Mouse (Mus musculus) forebrain, embryonic 12.5 days (tissue): ENCODE measurements around the gene Polr2l. TPM values are rescaled to one million over a fixed set of nuclear protein-coding genes. Genes with fewer than 3 reads are reported as not detected.

Experiments used
- polyA plus RNA-seq: library from polyadenylated mRNA; unstranded; fragments of >200 nt; fragmentation: Nextera tagmentation; extraction: Ambion mirVana; gene quantifications from 2 replicates; pipeline ENCODE4 v1.2.1, GENCODE M21; 2016

Gene Polr2l
- polyA plus RNA-seq, 1 experiment from 2014 or later, result 78.4 TPM

Other genes with a start within 250 kb of the Polr2l start
- gene Phrf1, start 246.3 kb downstream of the Polr2l start, polyA plus RNA-seq, result 106 and 107 TPM in 2 replicates
- 0.69 and 0.83 TPM in 2 replicates for gene Irf7, start 208.7 kb downstream of the Polr2l start, polyA plus RNA-seq
- not detected in 2 replicates for gene Cdhr5, start 198.3 kb downstream of the Polr2l start, polyA plus RNA-seq
- 0.70 TPM in 1 of 2 replicates, not detected in the other for gene Sct, start 196.0 kb downstream of the Polr2l start, polyA plus RNA-seq
- 0.38 and 0.60 TPM in 2 replicates for gene Drd4, start 183.1 kb downstream of the Polr2l start, polyA plus RNA-seq
- gene Deaf1, start 147.4 kb downstream of the Polr2l start, polyA plus RNA-seq, result 74.0 and 78.4 TPM in 2 replicates
- gene Tmem80, start 147.4 kb downstream of the Polr2l start, polyA plus RNA-seq, result 59.9 and 63.6 TPM in 2 replicates
- 1.2 and 1.7 TPM in 2 replicates for gene Eps8l2, start 136.3 kb downstream of the Polr2l start, polyA plus RNA-seq
- 397 and 407 TPM in 2 replicates for gene Taldo1, start 82.9 kb downstream of the Polr2l start, polyA plus RNA-seq
- 47.0 and 50.0 TPM in 2 replicates for gene Gatd1, start 61.0 kb downstream of the Polr2l start, polyA plus RNA-seq
- gene Cend1, start 45.6 kb downstream of the Polr2l start, polyA plus RNA-seq, result 20.5 and 22.5 TPM in 2 replicates
- gene Slc25a22, start 37.2 kb downstream of the Polr2l start, polyA plus RNA-seq, result 57.4 and 60.9 TPM in 2 replicates
- gene Pidd1, start 31.1 kb downstream of the Polr2l start, polyA plus RNA-seq, result 16.9 and 18.8 TPM in 2 replicates
- gene Rplp2, start 27.8 kb downstream of the Polr2l start, polyA plus RNA-seq, result 950 and 986 TPM in 2 replicates
- gene Pnpla2, start 19.9 kb downstream of the Polr2l start, polyA plus RNA-seq, result 16.2 and 18.3 TPM in 2 replicates
- 4.0 and 4.3 TPM in 2 replicates for gene Cracr2b, start 14.0 kb downstream of the Polr2l start, polyA plus RNA-seq
- 13.9 and 18.2 TPM in 2 replicates for gene Cd151, start 7.7 kb downstream of the Polr2l start, polyA plus RNA-seq
- gene Tspan4, start 108 bp upstream of the Polr2l start, polyA plus RNA-seq, result 18.8 and 24.2 TPM in 2 replicates
- 24.0 and 24.2 TPM in 2 replicates for gene Chid1, start 64.7 kb upstream of the Polr2l start, polyA plus RNA-seq
- 106 and 112 TPM in 2 replicates for gene Ap2a2, start 87.0 kb upstream of the Polr2l start, polyA plus RNA-seq
- gene Muc6, start 180.2 kb upstream of the Polr2l start, polyA plus RNA-seq, result 0.14 and 0.19 TPM in 2 replicates
- 0.19 and 0.24 TPM in 2 replicates for gene Muc2, start 215.2 kb upstream of the Polr2l start, polyA plus RNA-seq